Mouse (Mus musculus) yolk sac, embryonic 10.5 days (tissue): ENCODE data around the gene Rab33a.

Source experiments
- DNase-seq: peaks from one replicate; pipeline ENCODE4 v3.0.0-alpha.2; 2017; ENCODE audit warnings: low spot score

Gene Rab33a

GRCm38 (mm10) chrX:48518808-48519548 lies at the start of gene Rab33a:
Rab33a (plus strand) TSS chrX:48519285.
- no peak for DNase-seq

DNA sequence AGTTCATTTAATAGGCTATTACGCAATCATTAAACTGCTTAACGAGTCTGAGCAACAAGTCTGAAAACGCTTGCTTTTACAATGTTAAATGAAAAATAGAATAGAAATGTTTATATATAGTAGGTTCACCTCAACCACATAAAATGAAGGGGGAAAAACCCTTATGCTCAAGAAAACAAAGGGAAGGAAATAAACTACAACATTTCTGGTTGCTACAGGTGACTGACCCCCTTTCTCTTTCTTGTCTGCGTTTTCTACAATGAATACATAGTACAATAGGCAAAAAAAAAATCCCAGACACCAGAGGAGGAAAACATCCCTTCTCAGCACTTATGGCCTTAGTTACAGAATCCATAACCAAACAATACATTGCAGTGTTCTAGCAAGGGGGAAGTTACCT lies 38.0 kb upstream of the Rab33a start:
- DNase-seq = no peak

DNA sequence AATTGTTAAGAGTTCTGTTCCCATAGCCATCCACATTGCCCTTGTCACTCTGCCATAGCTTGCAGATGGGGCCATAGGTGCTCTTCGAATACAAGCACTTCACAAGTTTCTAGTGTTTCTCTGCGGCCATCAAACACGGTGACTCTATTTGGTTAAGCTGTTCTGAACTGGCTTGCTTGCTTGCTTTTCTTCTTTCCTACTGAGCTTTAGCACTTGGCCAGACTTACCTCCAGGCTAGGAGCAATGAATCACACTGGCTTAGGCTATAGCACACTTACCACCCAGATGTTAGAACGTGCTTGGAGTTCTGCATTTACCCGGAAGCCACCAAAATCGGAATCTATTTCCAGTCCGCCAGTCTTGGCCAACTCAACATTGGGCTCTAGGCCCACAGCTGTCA lies 37.4 kb upstream of the Rab33a start:
- DNase-seq = no peak

DNA sequence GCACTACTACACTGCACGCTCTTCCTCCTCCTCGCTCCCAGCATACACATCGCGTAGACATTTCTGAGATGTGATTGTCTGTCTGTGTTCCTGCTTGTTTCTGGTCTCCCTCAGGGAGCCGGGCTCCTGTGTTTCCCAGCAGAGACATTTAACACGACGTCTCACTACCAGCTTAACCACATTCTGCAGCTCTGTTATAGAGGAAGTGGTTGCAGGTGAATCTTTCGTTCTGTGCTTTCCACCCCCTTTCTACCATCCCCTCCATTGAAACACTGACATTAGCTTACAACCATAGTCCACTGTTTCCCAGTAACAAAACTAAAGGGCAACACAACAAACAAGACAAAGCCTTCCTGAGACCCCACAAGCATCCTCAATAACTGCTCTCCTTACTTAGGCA lies 25.3 kb upstream of the Rab33a start:
- DNase-seq = no peak

DNA sequence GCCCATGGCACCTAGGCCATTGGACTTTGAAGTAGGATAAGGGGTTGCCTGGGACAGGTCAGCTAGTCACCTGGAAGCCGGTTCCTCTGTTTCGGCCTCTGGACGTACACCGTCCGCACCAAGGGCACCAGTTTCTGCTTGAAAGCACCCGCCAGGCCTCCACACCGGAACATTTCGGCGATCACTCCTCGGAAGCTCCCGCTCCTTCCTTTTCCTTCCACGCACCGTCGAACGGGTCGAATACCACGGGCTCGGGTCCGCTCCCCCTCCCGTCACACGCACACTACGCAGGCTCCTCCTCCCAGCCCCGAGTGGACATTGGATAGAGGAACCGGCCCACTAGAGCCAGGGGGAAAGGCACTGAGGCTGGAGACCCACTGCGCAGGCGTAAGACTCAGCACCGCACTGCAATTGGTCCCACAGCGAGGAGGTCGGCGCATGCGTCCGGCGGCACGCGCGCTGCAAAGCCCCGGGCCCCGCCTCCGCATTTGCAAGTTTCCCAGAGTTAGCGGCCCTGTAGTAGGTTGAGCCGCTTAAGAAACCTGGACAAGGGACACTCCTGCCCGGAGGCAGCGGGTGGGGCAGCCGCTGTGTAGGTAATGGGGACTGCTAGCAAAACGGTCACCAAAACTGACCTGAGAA lies 5.8 kb upstream of the Rab33a start, which contains the start of gene Aifm1:
TSS of gene Aifm1 (minus strand) at position 398 of the 642 bp plus-strand sequence.
- DNase-seq = peak; percentile 91

DNA sequence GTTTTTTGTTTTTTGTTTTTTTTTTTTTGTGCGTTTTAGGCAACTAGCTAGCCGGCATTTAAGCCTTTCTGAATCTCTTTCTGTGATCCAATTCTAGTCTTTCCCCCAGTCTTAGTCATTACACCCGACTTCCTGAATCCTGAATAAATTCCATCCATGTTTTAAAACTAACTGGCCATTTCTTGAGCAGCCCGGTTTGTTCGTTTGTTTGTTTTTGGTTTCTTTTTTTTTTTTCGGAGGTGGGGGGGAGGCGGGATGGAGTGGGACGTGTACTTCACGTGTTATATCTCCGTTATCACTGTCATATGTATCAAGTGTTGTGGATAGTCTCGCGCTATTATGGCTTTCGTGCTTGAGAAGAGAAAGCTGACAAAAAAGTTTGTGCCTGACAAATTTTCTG lies 5.3 kb upstream of the Rab33a start:
- DNase-seq = peak; percentile 5

GRCm38 (mm10) chrX:48518211-48518807 lies 776 bp upstream of the Rab33a start:
- DNase-seq = peak; percentile 1

DNA sequence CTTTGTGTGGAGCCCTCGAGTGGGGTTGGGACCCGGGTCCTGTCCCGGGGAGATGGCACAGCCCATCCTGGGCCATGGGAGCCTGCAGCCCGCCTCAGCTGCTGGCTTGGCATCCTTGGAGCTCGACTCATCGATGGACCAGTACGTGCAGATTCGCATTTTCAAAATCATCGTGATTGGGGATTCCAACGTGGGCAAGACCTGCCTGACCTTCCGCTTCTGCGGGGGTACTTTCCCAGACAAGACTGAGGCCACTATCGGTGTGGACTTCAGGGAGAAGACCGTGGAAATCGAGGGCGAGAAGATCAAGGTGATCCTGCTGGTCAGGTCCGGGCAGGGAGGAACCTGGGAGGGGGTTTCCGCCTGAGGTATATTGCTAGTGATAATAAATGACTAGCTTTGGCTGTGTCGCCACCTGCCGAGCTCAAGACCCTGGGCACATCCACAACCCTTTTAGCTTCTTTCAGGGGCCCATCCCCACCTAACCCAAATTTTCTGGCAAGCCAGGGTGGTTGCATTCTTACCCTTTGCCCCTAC lies 532 bp downstream of the Rab33a start:
- no peak for DNase-seq

DNA sequence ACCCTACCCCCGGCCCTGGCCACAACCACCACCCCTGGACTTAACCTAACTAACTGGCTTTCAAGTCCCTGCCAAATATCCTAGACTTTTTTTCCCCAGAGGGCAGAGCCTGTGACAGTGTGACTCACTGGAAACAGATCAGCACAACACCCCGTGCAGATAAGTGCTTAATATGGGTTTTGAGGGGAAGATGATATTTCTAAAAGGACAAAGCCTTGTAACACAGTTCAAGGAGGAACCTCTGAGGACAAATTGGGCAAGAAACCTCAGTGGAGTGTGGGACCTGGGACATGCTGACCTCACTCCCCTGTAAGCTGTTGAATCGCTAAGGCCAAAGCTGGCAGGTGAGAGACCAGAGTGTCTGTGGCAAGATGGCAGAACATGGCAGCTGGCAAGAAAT lies 2.6 kb downstream of the Rab33a start:
- no peak for DNase-seq

DNA sequence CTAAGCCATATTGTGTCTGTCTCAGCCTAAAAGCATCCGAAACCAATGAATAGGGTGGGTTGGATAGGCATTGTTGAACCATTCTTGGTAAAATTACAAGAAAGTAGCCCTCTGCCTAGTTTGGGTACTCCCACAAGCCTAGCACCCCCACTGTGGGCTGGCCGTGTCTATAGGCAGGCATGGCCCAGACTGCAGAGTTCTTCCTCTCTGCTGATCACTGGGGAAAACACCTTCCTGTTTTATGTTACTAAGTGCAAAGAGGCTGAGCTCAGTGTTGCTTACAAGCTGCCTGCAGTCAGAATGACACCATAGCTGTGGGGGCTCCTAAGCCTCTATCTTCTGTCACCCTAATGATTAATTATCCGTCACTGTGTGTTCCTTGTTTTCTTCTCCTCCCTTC lies 4.4 kb downstream of the Rab33a start:
- no peak for DNase-seq

- DNase-seq = no peak
Measured at GRCm38 (mm10) chrX:48525332-48525731, 6.2 kb downstream of the Rab33a start.

DNA sequence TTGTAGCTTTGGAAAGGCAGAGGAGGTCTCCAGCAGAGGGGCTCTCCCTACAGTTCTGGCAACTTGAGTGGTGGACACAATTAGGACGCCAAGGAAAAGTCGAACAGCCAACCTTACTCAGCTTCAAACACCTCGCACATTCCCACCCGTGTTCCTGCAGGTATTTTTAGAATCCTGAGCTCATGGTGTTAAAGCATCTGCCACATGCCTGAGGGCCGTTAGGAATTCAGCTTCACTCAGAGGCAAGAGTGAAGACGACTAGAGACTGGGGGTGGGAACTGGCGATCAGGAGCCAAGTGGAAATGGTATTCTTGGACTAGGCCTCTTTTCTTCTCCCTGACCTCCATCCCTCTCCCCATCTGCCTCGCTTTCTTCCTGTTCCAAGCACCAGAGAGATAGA lies 6.8 kb downstream of the Rab33a start:
- DNase-seq = no peak

- DNase-seq = no peak
Measured at GRCm38 (mm10) chrX:48526435-48526834, 7.3 kb downstream of the Rab33a start.

GRCm38 (mm10) chrX:48532175-48532574 lies 13.1 kb downstream of the Rab33a start:
- DNase-seq = peak; percentile 19
